Mouse (Mus musculus) cortical plate, adult 2 months (tissue): ENCODE measurements around the gene Mink1.

Source experiments
- CTCF ChIP-seq: fragments of 200-500 bp; IDR thresholded peaks from 2 replicates; pipeline ENCODE4 v1.5.1; 2011; ENCODE audit warnings: mild to moderate bottlenecking, control low read depth, low read length; ENCODE audit not compliant: insufficient read depth; ENCODE audit errors: extremely low read depth
- POLR2A ChIP-seq: fragments of 200-500 bp; IDR thresholded peaks from 2 replicates; pipeline ENCODE4 v1.6.1; 2011; ENCODE audit warnings: mild to moderate bottlenecking, low read length, control low read depth; ENCODE audit not compliant: insufficient read depth; ENCODE audit errors: extremely low read depth

- no peak for TF ChIP-seq CTCF
- no peak for TF ChIP-seq POLR2A
These were observed 31.7 kb downstream of the Mink1 start for GRCm38 (mm10) chr11:70594253-70594989.
